Mouse (Mus musculus) liver, adult 2 months (tissue): ENCODE data around the gene Ctsd.

Source experiments
- CTCF ChIP-seq: fragments of 200-500 bp; IDR thresholded peaks from 2 replicates; pipeline ENCODE4 v1.5.1; 2011; ENCODE audit warnings: low read depth, low read length, control low read depth
- POLR2A ChIP-seq: fragments of 200-500 bp; IDR thresholded peaks from 2 replicates; pipeline ENCODE4 v1.6.1; 2011; ENCODE audit warnings: low read length, control low read depth; ENCODE audit not compliant: insufficient read depth; ENCODE audit errors: extremely low read depth

DNA sequence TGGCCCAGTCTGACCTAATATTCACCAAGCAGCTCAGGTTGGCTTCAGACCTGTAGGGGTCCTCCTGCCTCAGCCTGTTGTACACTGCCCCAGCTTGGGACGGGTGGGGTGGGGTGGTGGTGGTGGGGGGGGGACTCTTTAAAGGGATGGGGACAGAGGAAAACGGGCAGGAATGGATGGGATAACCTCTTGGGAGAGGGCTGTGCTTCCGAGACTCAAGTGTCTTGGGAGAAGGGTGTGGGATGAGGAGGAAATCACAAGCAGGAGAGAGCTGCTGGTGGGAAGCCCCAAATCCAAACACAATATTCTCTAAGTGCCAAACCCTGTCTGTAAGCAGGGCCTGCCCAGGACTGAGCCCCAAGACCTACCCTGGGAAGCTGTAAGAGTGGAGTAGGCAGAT lies 28.4 kb upstream of the Ctsd start:
- TF ChIP-seq CTCF (no peak), POLR2A (no peak)
